Mouse (Mus musculus) layer of hippocampus, postnatal 14 days (tissue): ENCODE results near the gene Hist2h2ac. TPM values are rescaled to one million over a fixed set of nuclear protein-coding genes. Genes with fewer than 3 reads are reported as not detected.
A peak's percentile ranks its signal among the peaks of the same experiment; 100 is the strongest.
"Not testable (repeated sequence)": the region's sequence is repeated elsewhere in the genome, so short reads cannot be mapped to it uniquely, and the experiment has no call there.

Source experiments
- DNase-seq, 2 experiments: peaks; one replicate each; pipeline ENCODE4 v3.0.0; 2021 to 2022; ENCODE audit warnings: low spot score in 2 of 2, mixed read lengths in 1 of 2
- total RNA-seq, 2 experiments: library from RNA; stranded (reverse); gene quantifications; 2 replicates each; pipeline ENCODE4 v1.2.3; 2021

Gene Hist2h2ac
- total RNA-seq, 2 experiments from 2014 or later, result 28.2 to 31.3 TPM

DNA sequence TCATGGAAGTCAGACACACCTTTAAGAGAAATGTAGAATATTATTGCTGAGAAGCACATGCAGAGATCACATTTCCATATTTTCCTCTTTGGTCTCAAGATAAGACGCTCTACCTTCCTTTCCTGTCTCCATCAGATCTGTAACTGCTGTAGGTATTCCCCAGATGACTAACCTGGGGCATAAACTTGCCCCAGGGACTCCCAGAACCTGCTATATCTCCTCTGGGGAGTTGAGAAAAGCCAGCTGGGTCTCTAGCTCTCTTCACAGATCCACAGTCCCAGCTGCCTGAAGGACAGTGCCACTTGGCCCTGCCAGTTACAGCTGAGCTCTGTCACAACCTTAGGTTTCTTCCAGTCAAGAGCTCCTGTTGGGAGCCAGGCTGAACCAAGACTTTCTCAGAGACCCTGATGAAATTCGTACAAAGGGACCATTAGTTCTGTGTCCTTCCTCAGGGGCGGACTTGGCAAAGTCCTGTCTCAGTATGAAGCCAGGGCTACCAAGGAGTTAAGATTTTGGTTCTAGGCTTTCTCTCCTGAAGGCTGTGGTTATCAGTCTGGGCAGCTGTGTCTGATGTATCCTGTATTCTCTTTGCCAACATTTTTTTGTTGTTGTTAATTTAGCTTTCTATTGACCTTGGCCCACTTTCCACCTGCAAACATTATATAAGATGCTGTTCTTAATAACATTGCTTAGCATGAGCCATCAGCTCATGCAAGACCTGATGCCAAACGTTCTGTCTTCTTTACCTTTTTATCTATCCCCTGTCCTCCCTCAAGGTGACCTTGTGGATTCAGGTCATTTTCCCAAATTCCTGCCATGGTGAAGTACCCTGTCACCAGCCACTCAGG, 10.5 kb upstream of the Hist2h2ac start:
- no peak for DNase-seq

DNA sequence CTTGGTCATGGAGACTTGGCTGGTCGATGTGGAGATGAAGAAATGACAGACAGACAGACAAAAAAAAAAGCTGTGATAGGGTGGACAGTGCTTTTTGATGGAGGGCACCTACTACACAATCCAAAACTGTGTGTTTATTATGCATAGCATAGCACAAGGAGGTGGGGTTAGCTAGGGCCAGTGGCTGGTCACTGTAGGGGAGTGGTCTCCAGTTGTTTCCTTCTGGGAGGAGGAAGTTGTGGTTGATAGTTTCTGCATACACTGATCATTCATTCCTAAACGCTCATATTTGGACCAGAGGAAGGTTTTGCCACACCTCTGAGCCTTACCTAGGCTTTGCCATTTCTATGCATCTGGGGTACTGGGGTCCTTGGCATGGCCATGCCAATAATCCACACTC, 9.7 kb upstream of the Hist2h2ac start:
- DNase-seq, result no peak

DNA sequence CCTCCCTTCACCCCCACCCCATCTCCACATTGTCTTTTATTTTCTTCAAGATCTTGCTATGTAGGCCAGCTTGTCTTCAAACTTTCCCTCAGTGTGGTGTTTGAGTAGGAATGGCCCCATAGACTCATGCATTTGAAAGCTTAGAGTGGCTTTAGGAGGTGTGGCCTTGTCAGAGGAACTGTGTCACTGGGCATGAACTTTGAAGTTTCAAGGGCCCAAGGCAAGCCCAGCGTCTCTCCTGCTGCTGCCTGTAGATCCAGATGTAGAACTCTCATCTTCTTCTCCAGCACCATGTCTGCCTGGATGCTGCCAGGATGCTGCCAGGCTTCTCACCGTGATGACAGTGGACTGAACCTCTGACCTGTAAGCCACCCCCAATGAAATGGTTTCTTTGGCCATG, 8.1 kb upstream of the Hist2h2ac start:
- no peak for DNase-seq

DNA sequence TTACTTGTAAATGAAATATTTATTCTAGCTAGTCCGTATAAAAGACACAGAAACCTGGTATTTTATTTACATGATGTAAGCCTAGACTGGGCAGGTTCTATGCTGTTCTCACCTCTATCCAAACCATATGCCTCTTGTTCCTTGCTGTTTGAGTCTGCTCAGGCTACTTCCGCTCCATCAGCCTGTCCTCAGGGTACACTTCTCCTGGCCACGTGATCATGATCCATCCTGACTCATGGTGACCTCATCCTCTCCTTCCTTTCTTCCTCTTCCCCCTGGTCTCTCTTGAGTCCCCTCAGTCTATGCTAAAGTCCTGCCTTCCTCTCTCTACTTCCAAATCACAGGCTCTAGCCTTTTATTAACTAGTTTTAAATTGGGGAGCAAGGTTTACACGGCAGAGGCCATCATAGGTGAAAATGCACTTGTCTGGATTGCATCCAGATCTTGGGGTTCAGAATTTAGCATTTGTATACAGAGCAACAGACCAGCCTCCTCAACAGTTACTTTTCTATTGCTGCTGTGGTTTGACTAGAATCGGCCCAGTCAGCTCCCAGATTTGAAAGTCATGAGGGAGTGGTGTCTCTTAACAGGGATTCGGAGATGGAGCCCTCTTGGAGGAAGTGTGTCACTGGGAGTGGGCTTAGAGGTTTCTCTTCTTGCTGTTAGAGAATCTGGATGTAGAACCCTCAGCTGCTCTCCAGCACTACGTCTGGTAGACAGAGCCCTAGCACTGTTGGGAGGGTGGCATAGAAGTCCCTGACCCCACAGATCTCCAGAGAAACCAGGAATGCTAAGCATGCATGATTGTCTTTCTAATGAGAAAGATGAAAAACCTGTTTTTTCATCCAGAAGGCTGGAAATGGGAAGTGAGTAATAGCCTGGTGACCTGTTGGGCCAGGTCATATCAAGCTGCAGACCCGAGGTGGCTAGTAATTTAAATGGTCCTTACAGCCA, 6.3 kb upstream of the Hist2h2ac start:
- DNase-seq, result no peak

DNA sequence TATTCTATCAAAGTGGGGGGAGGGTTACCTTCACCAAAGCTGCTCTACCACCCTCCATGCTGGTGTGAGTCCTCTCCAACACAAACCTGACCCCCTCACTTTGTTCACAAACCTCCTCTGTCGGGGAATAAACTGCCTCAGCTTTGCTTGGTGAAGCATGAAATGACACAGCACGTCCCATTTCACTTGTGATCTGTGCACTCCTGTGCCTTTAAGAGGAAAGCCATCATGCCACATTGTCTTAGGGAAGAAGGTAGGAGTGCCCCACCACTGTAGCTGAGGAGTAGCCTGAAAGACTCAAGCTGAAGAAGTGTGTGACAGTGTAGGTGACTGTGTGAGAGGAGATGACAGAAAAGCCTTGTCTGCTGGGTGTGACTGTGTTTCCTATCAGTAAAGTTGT, 4.7 kb upstream of the Hist2h2ac start:
- no peak for DNase-seq

DNA sequence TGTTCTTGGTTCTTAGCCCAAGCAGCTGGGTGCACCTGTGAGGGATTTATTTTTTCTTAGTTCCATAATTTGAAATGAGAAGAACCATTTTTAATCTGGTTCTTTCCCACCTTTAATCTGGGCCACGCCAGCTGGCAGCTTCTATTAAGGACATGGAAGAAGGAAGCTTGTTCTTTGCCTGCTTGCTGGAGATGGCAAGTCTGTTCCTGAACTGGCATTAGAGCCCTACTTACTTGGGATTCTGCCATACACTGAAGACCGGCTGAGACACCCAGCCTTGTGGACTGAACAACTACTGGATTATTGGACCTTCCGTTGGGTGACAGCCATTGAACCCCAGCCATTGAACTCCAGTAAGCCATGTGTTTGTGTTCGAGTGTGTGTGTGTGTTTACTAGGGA, 2.1 kb upstream of the Hist2h2ac start:
- DNase-seq, result peak in 1 of 2 experiments; percentile 49

DNA sequence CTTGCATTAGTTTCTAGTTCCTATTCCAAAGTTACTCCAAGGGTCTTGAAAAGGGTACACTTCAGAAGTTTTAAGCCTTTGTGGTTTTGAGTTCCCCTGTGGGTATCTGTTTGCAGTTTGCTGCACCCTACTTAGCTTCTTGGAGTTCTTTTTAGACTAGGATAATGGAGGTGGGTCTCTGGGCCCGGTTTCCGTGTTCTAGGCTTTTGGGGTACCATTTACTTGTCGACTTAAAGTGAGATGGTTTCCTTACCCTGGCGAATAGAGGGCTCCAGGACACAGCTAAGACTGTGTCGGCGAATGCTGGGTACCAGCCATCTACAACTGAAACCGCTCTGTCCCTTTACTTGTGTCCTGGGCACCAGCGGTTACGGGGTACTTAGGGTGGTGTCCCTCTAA, 959 bp upstream of the Hist2h2ac start:
- DNase-seq, result no peak

DNA sequence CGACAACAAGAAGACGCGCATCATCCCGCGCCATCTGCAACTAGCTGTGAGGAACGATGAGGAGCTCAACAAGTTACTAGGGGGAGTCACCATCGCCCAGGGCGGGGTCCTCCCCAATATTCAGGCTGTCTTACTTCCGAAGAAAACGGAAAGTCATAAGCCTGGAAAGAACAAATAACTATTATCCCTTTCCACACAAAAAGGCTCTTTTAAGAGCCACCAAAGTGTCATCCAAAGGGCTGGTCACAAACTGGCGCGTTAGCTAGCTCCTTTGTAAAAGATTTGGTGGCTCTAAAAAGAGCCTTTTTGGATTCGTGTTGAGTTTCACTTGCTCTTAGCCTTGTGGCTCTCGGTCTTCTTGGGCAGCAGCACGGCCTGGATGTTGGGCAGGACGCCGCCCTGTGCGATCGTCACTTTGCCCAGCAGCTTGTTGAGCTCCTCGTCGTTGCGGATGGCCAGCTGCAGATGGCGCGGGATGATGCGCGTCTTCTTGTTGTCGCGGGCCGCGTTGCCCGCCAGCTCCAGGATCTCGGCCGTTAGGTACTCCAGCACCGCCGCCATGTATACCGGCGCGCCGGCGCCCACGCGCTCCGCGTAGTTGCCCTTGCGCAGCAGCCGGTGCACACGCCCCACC, 432 bp downstream of the Hist2h2ac start:
- not testable (repeated sequence) for DNase-seq

DNA sequence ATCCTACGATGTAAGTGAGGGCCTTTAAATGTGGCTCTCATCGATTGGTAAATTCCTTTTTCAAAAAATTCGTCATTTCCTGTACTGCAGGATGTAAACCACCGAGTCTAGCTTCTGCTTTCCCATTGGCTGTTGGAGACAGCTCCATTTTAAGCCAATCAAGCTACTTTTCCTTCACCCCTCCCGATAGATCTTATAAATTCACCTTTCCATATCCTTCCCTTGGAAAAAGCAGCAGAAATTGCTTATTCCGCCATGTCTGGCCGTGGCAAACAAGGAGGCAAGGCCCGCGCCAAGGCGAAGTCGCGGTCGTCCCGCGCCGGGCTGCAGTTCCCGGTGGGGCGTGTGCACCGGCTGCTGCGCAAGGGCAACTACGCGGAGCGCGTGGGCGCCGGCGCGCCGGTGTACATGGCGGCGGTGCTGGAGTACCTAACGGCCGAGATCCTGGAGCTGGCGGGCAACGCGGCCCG, 984 bp downstream of the Hist2h2ac start, which contains the start of the genes Bola1 and Hist2h2ab:
TSS of gene Bola1 (minus strand) at position 49 of the 470 bp plus-strand sequence.
TSS of gene Hist2h2ab (plus strand) at position 205 of the 470 bp plus-strand sequence.
- peak; percentile 86 to 91 for DNase-seq

DNA sequence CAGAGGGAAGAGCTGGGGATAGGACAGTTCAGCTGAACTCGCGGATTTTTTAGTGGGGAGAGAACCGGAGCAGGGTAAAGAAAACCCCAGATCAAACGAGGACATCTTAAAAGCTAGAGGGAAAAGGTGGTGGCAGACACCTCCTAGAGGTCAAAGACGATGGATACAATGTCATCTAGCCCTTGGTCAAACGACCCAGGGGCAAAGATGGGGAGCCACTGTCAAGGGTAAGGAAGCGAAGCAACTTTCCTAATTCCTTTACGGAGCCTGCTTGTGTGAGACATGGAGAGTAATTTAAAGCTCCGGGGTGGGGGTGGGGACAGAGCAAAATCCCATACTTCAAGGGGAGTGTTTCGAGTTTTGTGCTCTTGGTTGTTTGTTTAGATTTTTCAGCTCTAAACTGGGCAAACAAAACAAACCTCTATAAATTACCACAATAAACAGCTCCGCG, 1.5 kb downstream of the Hist2h2ac start:
- no peak for DNase-seq

DNA sequence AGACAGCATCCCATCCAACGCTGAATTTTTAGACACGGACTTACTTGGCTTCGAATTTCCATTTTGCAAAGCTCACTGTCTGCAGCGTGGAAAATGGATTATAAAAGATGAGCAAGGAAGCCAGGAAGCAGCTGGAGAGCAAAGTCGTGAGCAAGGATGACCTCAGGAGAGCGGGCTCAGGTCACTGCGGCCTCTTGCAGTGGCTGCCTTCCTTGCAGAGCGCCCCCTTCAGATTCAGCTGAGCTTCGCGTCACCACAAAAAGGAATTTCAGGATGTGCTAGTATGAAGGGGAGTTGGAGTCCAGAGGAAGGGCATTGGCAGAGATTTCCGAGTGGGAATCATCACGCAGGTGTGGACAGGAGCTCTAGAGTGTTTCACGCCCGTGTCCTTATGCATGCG, 11.4 kb downstream of the Hist2h2ac start:
- no peak for DNase-seq

DNA sequence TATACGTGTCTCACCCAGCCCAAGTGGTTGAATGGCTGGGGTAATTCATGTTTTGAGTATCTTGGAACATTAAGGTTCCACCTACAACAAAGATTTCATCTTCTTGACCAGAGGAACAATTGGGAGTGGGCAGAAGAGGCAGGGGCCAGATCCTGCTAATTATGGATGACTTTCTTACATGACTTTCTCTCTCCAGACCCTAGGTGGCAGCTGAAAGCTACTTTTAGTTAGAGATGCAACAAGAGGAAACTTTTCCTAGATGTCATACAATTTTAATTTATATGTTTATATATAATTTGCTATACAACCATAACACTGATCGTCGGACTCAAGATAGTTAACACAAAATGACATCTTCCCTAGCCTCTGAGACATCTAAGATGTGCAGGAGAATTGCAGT, 12.9 kb downstream of the Hist2h2ac start:
- no peak for DNase-seq

DNA sequence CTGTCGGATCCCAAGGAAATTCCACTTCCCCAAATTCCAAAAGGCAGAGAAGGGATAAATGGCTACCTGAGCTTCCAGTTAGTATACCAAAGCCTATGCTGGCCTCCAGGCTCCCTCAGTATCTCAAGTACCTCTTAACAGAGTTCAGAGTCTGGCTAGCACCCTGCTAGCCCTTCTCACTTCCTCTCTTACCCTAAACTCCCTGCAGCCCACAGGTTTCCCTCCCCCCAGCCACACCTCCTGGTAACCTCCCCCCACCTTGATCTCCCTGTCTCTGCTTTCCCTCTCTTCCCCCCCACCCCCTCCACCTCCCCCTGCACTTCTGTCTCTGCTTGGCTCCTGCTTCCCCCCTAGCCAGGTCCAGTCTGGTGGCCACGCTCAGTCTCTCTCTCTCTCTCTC, 20.9 kb downstream of the Hist2h2ac start:
- no peak for DNase-seq

DNA sequence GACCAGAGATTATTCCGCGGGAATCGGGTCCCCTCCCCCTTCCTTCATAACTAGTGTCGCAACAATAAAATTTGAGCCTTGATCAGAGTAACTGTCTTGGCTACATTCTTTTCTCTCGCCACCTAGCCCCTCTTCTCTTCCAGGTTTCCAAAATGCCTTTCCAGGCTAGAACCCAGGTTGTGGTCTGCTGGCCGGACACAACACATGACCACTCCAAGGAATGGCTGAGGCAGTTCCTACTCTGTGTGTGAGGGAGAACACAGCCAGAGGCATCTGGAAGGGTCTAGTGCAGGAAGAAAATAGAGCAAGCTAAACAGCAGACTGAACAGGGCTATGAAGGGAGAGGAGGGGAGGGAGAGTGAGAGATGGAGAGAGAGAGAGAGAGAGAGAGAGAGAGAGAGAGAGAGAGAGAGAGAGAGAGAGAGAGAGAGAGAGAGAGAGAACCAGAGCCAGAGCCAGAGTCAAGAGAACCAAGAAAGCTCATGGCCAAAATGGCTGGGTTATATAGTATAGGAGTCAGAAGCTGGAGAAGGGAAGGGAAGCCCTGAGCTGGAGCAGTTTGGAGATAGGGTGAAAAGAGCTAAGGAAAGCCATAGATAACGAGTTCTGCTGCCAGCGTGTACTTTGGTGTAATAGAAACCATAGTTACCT, 22.0 kb downstream of the Hist2h2ac start:
- DNase-seq, result not testable (repeated sequence)

DNA sequence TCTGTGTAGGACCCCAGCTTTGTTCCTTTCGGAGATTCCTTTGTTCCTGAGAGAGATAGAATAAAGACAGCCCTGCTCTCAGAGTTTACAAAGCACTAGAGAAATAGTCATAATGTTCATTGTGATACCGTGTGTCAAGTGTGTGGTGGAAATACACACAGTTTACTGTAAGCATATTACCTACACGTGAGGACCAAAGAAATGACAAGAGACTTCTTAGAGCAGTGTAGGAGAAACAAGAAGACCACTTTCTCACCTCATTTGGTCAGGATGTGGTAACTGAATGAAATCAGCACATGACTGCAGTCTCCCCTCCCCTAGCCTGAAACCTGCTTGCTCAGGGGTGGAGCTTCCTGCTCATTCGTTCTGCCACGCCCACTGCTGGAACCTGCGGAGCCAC, 22.5 kb downstream of the Hist2h2ac start:
- no peak for DNase-seq

DNA sequence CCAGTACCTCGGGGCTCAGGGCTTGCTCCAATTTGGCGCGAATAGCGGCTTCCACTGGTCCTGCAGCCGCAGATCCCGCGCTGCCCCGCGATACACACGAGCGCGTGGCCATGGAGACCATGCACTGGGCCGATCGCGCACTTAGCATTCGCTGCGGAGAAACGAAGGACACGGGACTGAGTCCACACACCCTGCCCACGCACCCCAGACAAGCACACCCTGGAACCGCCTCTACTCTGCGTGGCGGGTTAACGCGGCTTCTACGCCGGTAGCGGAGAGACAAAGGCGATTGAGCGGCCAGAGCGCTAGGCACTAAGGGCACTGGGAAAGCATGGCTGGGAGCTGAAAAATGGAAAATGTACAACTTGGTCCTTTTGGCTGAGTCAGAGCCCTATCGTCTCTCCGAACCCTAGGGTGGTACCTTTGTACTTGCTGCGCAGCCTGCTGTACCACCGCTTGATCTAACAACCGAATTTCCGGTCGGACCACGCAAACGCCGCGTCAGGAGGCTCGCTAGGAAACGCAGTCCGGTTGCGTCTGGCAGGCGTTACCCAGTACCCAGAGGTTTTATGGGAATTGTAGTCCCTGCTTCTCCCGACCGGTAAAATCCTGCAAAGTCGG, 23.4 kb downstream of the Hist2h2ac start:
- peak; percentile 89 to 95 for DNase-seq

DNA sequence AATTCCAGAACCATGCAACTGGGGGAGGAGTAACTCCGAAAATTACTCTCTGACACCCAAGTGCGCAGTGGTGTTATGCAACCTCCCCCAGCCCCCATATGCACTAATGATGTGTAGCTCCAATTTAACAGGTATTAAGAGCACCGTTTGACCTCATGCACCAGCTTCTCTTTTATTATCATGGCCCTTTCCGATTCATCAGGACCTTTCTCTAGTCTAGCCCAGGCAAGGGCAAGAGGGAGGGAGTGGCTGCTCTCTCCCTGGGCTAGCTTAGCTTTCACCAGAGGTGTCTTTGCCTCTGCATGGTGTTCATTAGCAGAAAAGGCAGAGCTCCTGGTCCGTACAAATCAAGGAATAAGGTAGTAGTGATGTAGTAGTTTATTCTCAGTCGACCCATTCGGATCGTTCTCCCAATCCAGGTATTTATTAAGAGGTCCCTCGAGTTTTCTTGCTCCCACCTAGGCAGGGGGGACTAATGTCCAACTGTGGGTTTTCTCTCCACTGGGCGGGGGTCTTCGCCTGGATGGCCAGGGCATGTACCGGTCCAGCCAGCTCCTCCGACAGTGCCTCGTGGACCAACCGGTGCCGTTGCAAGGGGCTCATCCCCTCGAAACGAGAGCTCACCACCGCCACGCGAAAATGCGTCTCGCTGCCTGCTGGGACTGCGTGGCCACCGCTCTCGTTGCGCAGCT, 24.1 kb downstream of the Hist2h2ac start:
- no peak for DNase-seq

DNA sequence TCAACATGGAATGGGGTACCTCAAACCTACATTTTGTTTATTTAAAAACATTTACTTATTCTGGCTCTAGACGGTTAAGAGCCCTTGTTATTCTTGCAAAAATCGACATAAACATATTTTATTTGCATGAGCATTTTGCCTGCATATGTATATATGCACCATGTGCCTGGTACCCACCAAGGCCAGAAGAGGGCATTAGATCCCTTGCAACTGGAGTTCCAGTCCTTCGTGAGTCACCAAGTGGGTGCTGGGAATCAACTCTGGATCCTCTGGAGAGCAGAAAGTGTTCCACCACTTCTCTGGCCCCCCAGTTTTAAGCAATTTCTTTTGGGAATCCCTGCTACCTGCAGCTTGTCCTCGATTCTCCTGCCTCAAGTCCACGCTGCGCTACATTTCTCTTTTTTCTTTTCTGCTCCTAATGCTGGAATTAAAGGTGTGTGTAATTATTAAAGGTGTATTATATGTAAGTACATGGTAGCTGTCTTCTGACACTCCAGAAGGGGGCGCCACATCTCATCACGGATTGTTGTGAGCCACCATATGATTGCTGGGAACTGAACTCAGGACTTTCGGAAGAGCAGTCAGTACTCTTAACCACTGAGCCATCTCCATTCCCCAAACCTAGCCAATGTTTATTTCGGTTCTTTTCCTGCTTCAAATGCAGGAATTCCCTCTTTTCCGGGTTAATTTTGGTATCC, 24.9 kb downstream of the Hist2h2ac start:
- no peak for DNase-seq

DNA sequence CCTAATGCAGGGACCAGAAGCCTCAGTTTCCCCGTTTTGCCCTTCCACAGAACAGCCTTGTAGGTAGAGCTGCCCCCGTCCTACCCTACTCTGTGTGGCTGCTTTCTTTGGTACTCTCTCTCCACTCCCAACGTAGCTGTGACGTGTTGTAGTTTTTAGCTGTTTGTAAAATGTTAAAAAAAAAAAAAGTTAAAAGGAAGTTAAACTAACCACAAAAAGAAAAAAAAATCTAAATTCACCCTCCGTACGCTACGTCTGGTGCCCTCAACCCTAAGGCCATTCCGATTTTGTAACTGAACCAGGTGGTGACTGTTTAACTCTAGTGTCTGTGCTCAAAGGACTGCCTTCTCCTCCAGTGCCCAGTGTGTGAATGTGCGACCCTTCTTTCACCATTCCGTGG, 25.7 kb downstream of the Hist2h2ac start:
- no peak for DNase-seq
